Mouse (Mus musculus): ENCODE measurements around the gene Wdfy4. TPM values are rescaled to one million over a fixed set of nuclear protein-coding genes. Genes with fewer than 3 reads are reported as not detected.

Gene Wdfy4
- 1 to 10 TPM in 1 of 2 experiments, under 1 TPM in 1; 0.99 to 1.9 TPM for total RNA-seq (2021)
- long read RNA-seq, result 0 reads

- no peak for DNase-seq (ENCODE audit: low spot score in 2 of 2)
Observed at GRCm38 (mm10) chr14:33185068-33185800, at the start of gene Wdfy4. TSS of gene Wdfy4 (minus strand) at chr14:33185508.

GRCm38 (mm10) chr14:33232048-33232447 is 46.7 kb upstream of the Wdfy4 start:
- no peak for DNase-seq (ENCODE audit: low spot score in 2 of 2)

- no peak for DNase-seq (ENCODE audit: low spot score in 2 of 2)
Observed at GRCm38 (mm10) chr14:33231311-33231710, 46.0 kb upstream of the Wdfy4 start.

- no peak for DNase-seq (ENCODE audit: low spot score in 2 of 2)
Observed at GRCm38 (mm10) chr14:33230672-33231071, 45.4 kb upstream of the Wdfy4 start.

- no peak for DNase-seq (ENCODE audit: low spot score in 2 of 2)
Observed at GRCm38 (mm10) chr14:33225235-33225634, 39.9 kb upstream of the Wdfy4 start.

GRCm38 (mm10) chr14:33216343-33217208 is 31.3 kb upstream of the Wdfy4 start:
- DNase-seq (ENCODE audit: low spot score in 2 of 2), result peak in 1 of 2 experiments; percentile 14

- no peak for DNase-seq (ENCODE audit: low spot score in 2 of 2)
Observed at GRCm38 (mm10) chr14:33215163-33215562, 29.9 kb upstream of the Wdfy4 start.

GRCm38 (mm10) chr14:33214767-33215128 is 29.4 kb upstream of the Wdfy4 start:
- no peak for DNase-seq (ENCODE audit: low spot score in 2 of 2)

GRCm38 (mm10) chr14:33213823-33214766 is 28.8 kb upstream of the Wdfy4 start, which contains the start of gene Arhgap22:
TSS of gene Arhgap22 (plus strand) at chr14:33214026.
- DNase-seq (ENCODE audit: low spot score in 2 of 2), result peak; percentile 81 to 92

GRCm38 (mm10) chr14:33212958-33213309 is 27.6 kb upstream of the Wdfy4 start:
- no peak for DNase-seq (ENCODE audit: low spot score in 2 of 2)

GRCm38 (mm10) chr14:33212271-33212957 is 27.1 kb upstream of the Wdfy4 start:
- DNase-seq (ENCODE audit: low spot score in 2 of 2), result no peak

GRCm38 (mm10) chr14:33210806-33211205 is 25.5 kb upstream of the Wdfy4 start:
- no peak for DNase-seq (ENCODE audit: low spot score in 2 of 2)

- no peak for DNase-seq (ENCODE audit: low spot score in 2 of 2)
Observed at GRCm38 (mm10) chr14:33208331-33208730, 23.0 kb upstream of the Wdfy4 start.

- no peak for DNase-seq (ENCODE audit: low spot score in 2 of 2)
Observed at GRCm38 (mm10) chr14:33207011-33207410, 21.7 kb upstream of the Wdfy4 start.

GRCm38 (mm10) chr14:33205280-33205965 is 20.1 kb upstream of the Wdfy4 start:
- peak in 1 of 2 experiments; percentile 26 for DNase-seq (ENCODE audit: low spot score in 2 of 2)

- no peak for DNase-seq (ENCODE audit: low spot score in 2 of 2)
Observed at GRCm38 (mm10) chr14:33203777-33204176, 18.5 kb upstream of the Wdfy4 start.

GRCm38 (mm10) chr14:33202885-33203284 is 17.6 kb upstream of the Wdfy4 start:
- DNase-seq (ENCODE audit: low spot score in 2 of 2), result no peak

- no peak for DNase-seq (ENCODE audit: low spot score in 2 of 2)
Observed at GRCm38 (mm10) chr14:33202161-33202560, 16.9 kb upstream of the Wdfy4 start.

- DNase-seq (ENCODE audit: low spot score in 2 of 2), result no peak
Observed at GRCm38 (mm10) chr14:33194241-33194640, 8.9 kb upstream of the Wdfy4 start.

- no peak for DNase-seq (ENCODE audit: low spot score in 2 of 2)
Observed at GRCm38 (mm10) chr14:33193762-33194161, 8.5 kb upstream of the Wdfy4 start.

Measured in layer of hippocampus, adult 18-20 months (tissue).